Mouse (Mus musculus) 3134 (cell line): ENCODE measurements around the gene Pnpla3.
A peak's percentile ranks its signal among the peaks of the same experiment; 100 is the strongest.

ENCODE experiments used
- DNase-seq: peaks from one replicate; pipeline ENCODE4 v3.0.0-alpha.2; 2011; ENCODE audit warnings: low spot score; ENCODE audit not compliant: insufficient read length; ENCODE audit errors: extremely low read depth

Pnpla3 gene

GRCm38 (mm10) chr15:84169511-84169910, 1.9 kb downstream of the Pnpla3 start:
- no peak for DNase-seq

GRCm38 (mm10) chr15:84171166-84171565, 3.5 kb downstream of the Pnpla3 start:
- DNase-seq: no peak

GRCm38 (mm10) chr15:84178733-84179132, 11.1 kb downstream of the Pnpla3 start:
- no peak for DNase-seq

GRCm38 (mm10) chr15:84182000-84182399, 14.4 kb downstream of the Pnpla3 start:
- DNase-seq: no peak

GRCm38 (mm10) chr15:84183967-84184366, 16.3 kb downstream of the Pnpla3 start:
- no peak for DNase-seq

- no peak for DNase-seq
Observed at GRCm38 (mm10) chr15:84186196-84186595, 18.6 kb downstream of the Pnpla3 start.

- no peak for DNase-seq
Observed at GRCm38 (mm10) chr15:84188887-84189530, 21.4 kb downstream of the Pnpla3 start.

- DNase-seq: no peak
Observed at GRCm38 (mm10) chr15:84189881-84190280, 22.2 kb downstream of the Pnpla3 start.

- DNase-seq: no peak
Observed at GRCm38 (mm10) chr15:84191724-84192057, 24.1 kb downstream of the Pnpla3 start.

GRCm38 (mm10) chr15:84192058-84192791, 24.6 kb downstream of the Pnpla3 start, which contains the start of gene Samm50:
Samm50 (plus strand) TSS chr15:84192241.
- peak; percentile 90 for DNase-seq

GRCm38 (mm10) chr15:84196486-84197165, 29.0 kb downstream of the Pnpla3 start:
- no peak for DNase-seq

- DNase-seq: no peak
Observed at GRCm38 (mm10) chr15:84207327-84207726, 39.7 kb downstream of the Pnpla3 start.

GRCm38 (mm10) chr15:84209517-84210412, 42.1 kb downstream of the Pnpla3 start:
- no peak for DNase-seq

- DNase-seq: no peak
Observed at GRCm38 (mm10) chr15:84210461-84210860, 42.8 kb downstream of the Pnpla3 start.

GRCm38 (mm10) chr15:84210941-84211340, 43.3 kb downstream of the Pnpla3 start:
- DNase-seq: no peak

- no peak for DNase-seq
Observed at GRCm38 (mm10) chr15:84211564-84211963, 43.9 kb downstream of the Pnpla3 start.

- DNase-seq: peak; percentile 64
Observed at GRCm38 (mm10) chr15:84212031-84212755, 44.6 kb downstream of the Pnpla3 start.

GRCm38 (mm10) chr15:84212756-84213105, 45.1 kb downstream of the Pnpla3 start:
- DNase-seq: peak; percentile 76

GRCm38 (mm10) chr15:84213162-84213739, 45.6 kb downstream of the Pnpla3 start:
- no peak for DNase-seq

GRCm38 (mm10) chr15:84214476-84214875, 46.8 kb downstream of the Pnpla3 start:
- no peak for DNase-seq
